Mouse (Mus musculus) lung, adult 2 months (tissue): ENCODE measurements at regions not wholly inside any gene's neighbourhood (a gene's known extent, or its start where the extent isn't known, plus 50 kb on each side); places are given as distances from the start of the nearest gene placed in this dataset.

Experiments
- DNase-seq: peaks from one replicate; pipeline ENCODE4 v3.0.0; 2022
- H3K4me1 ChIP-seq: fragments of 200-500 bp; 2 replicates; pipeline ENCODE4 v1.6.1; 2011; ENCODE audit warnings: low read length; ENCODE audit not compliant: control insufficient read depth, insufficient read depth
- H3K4me3 ChIP-seq: fragments of 200-500 bp; replicated peaks from 2 replicates; pipeline ENCODE3; 2011; ENCODE audit warnings: low read depth, mild to moderate bottlenecking, control low read depth, low read length; ENCODE audit errors: extremely low read depth
- CTCF ChIP-seq: fragments of 200-500 bp; IDR thresholded peaks from 2 replicates; pipeline ENCODE4 v1.5.1; 2011; ENCODE audit warnings: mild to moderate bottlenecking, low read length, control low read depth; ENCODE audit not compliant: insufficient read depth
- POLR2A ChIP-seq: fragments of 200-500 bp; IDR thresholded peaks from 2 replicates; pipeline ENCODE4 v1.6.1; 2011; ENCODE audit warnings: low read depth, mild to moderate bottlenecking, control low read depth, low read length, borderline replicate concordance; ENCODE audit errors: extremely low read depth
- WGBS: fragments of 180-500 bp; shearing (Covaris S2); methylation state at CpG from one replicate; pipeline ENCODE4 v1.1.7; 2018; 5-methylcytosine and 5-hydroxymethylcytosine counted together

DNA sequence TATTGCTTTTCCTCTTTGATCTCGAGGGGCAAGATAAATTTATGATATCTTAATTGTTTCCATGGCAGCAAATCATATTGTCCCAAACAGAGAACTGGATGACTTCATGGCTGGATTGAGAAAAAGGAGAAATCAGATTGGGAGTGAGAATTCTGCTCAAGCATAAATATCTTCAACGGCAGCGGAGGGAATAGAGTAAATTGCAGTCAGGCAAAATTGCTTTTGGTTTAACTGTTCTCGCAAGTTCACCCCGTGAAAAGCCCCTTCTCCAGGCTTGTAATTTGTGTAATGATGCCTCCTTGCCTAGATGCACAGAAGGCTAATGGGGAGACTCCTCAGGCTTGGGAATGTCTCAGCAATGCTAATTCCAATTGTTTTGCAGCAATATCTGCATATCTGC lies 64.4 kb upstream of the Ccn6 start:
- peak overlapping the region; percentile 36 for H3K4me3 ChIP-seq
- TF ChIP-seq CTCF: no peak
- TF ChIP-seq POLR2A: no peak
- DNase-seq: no peak
- H3K4me1 ChIP-seq: no peaks in the 10 kb centered on the region; the same call in 1 of the 2 replicates
- WGBS: 45% methylated on average over 5 of the region's 5 CpGs

- DNase-seq: peak; percentile 14
- WGBS: 20% methylated on average over 13 of the region's 13 CpGs
- no peaks in the 10 kb centered on the region; the same call in 1 of the 2 replicates for H3K4me1 ChIP-seq
- peak overlapping the region; percentile 36 for H3K4me3 ChIP-seq
- TF ChIP-seq CTCF (no peak), POLR2A (no peak)
Measured at GRCm38 (mm10) chr10:39227499-39227942, 63.9 kb upstream of the Ccn6 start.

DNA sequence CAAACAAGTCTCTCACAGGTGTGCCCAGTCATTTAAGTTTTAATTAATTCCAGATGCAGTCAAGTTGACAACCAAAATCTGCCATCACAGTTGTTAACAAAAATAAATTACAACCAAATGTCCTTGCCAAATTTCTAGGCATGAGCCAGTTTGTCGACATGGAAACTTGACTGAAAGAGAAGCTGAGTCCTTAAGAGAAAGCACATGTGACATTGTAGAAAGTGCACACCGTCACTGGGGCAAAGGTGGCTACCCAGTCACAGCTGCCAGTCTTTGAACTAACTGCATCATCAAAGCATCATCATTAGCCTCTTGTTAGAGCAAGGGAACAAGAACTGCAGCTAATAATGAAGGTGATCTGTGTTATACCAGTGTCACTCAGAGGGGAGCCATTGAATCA lies 62.9 kb upstream of the Ccn6 start:
- H3K4me1 ChIP-seq: no peaks in the 10 kb centered on the region; the same call in 1 of the 2 replicates
- H3K4me3 ChIP-seq: no peak overlapping the region
- WGBS: 66% methylated on average over 2 of the region's 2 CpGs
- TF ChIP-seq CTCF: no peak
- no peak for TF ChIP-seq POLR2A
- no peak for DNase-seq

GRCm38 (mm10) chr10:39224449-39225094 lies 61.0 kb upstream of the Ccn6 start:
- TF ChIP-seq CTCF (no peak), POLR2A (no peak)
- Histone ChIP-seq H3K4me3 (no peak overlapping the region), H3K4me1 (no peaks in the 10 kb centered on the region; the same call in 1 of the 2 replicates)
- WGBS: 58% methylated on average over 5 of the region's 5 CpGs
- DNase-seq: no peak

DNA sequence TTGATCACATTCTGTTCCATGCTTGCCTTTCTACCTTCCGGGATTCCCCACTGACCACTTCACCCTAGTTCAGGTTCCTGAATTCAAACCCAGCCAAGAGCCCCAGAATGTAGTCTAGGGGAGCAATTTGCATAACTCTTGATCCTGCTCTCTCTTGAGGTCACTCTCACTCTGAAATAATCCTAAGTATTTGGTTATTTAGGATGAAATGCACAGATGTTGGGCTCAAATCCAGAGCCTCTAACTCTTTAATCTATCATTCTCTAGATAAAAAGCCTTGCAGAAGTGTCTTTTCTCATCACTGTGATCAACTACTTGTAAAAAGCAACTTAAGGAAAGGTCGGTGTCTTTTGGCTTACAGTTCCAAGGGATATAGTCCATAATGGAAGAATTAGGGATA lies 57.4 kb upstream of the Ccn6 start:
- DNase-seq: no peak
- Histone ChIP-seq H3K4me3 (no peak overlapping the region), H3K4me1 (no peaks in the 10 kb centered on the region)
- TF ChIP-seq CTCF (no peak), POLR2A (no peak)
- 93% methylated on average over 2 of the region's 2 CpGs for WGBS

- TF ChIP-seq POLR2A (no peak), CTCF (no peak)
- 83% methylated on average over 2 of the region's 2 CpGs for WGBS
- no peaks in the 10 kb centered on the region for H3K4me1 ChIP-seq
- DNase-seq: no peak
- H3K4me3 ChIP-seq: no peak overlapping the region
Measured at GRCm38 (mm10) chr10:39219366-39219765, 55.8 kb upstream of the Ccn6 start.

DNA sequence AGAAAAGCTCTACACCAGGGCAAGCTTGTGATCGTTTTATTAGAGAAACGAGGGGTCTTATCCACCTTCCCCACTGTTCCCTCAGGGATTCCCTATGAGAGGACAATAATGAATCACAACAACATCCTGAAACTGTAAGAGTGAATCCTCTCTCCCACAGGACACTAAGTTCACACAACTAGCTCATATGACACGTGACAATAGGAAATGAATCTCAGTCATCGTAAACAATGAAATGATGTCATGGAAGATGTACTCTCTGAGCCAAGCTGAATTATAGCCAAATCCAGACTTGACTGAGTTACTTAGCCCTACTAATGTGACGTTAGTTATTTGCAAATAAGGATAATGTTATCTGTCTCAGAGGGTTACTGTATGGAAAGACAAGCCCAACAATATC lies 54.6 kb upstream of the Ccn6 start:
- no peak for DNase-seq
- TF ChIP-seq CTCF (no peak), POLR2A (no peak)
- Histone ChIP-seq H3K4me1 (no peaks in the 10 kb centered on the region), H3K4me3 (no peak overlapping the region)
- 54% methylated on average over 5 of the region's 5 CpGs for WGBS

GRCm38 (mm10) chr10:39216142-39216904 lies 52.7 kb upstream of the Ccn6 start:
- 88% methylated on average over 14 of the region's 14 CpGs for WGBS
- DNase-seq: no peak
- no peak overlapping the region for H3K4me3 ChIP-seq
- no peaks in the 10 kb centered on the region for H3K4me1 ChIP-seq
- no peak for TF ChIP-seq CTCF
- no peak for TF ChIP-seq POLR2A

- Histone ChIP-seq H3K4me3 (no peak overlapping the region), H3K4me1 (no peaks in the 10 kb centered on the region)
- no peak for TF ChIP-seq POLR2A
- TF ChIP-seq CTCF: no peak
- no peak for DNase-seq
- WGBS: 88% methylated on average over 4 of the region's 4 CpGs
Measured at GRCm38 (mm10) chr10:39214563-39214962, 51.0 kb upstream of the Ccn6 start.
